Mouse (Mus musculus) kidney, adult 2 months (tissue): ENCODE results near the gene Dnaaf1.

ENCODE experiments used
- CTCF ChIP-seq: fragments of 200-500 bp; conservative IDR thresholded peaks from 2 replicates; pipeline ENCODE4 v1.5.1; 2011; ENCODE audit warnings: low read depth, mild to moderate bottlenecking, control low read depth, low read length, moderate library complexity, mixed read lengths; ENCODE audit not compliant: insufficient read depth, insufficient read length
- POLR2A ChIP-seq: fragments of 200-500 bp; IDR thresholded peaks from one replicate; pipeline ENCODE4 v1.6.1; 2011; ENCODE audit warnings: low read depth, low read length, control low read depth

DNA sequence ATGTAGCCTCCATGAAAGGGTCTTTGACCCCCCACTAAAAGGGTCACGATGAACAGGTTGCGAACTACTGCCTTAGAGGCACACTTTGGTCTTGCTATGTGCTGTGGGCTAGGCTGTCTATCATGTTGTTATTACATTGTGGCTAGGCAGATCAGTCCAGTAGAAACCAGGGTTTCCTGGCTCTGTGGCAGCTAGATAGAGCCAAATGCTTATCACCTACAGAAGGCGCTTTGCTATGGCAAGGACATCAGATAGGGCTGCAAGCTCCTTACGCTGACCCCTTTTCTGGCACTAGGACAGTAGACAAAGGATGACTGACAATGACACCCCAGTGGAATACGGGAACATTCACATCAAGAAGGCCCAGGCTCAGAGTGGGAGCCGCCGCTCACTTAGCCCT lies 52.2 kb downstream of the Dnaaf1 start:
- TF ChIP-seq POLR2A (no peak), CTCF (no peak)
